Mouse (Mus musculus) liver, embryonic 14.5 days (tissue): ENCODE results near the gene Auh.

ENCODE experiments used
- CTCF ChIP-seq: IDR thresholded peaks from 2 replicates; pipeline ENCODE4 v1.5.1; 2016; ENCODE audit warnings: antibody characterized with exemption, low read depth, control low read depth
- EP300 ChIP-seq: IDR thresholded peaks from 2 replicates; pipeline ENCODE4 v1.6.1; 2016; ENCODE audit warnings: antibody characterized with exemption, low read depth

DNA sequence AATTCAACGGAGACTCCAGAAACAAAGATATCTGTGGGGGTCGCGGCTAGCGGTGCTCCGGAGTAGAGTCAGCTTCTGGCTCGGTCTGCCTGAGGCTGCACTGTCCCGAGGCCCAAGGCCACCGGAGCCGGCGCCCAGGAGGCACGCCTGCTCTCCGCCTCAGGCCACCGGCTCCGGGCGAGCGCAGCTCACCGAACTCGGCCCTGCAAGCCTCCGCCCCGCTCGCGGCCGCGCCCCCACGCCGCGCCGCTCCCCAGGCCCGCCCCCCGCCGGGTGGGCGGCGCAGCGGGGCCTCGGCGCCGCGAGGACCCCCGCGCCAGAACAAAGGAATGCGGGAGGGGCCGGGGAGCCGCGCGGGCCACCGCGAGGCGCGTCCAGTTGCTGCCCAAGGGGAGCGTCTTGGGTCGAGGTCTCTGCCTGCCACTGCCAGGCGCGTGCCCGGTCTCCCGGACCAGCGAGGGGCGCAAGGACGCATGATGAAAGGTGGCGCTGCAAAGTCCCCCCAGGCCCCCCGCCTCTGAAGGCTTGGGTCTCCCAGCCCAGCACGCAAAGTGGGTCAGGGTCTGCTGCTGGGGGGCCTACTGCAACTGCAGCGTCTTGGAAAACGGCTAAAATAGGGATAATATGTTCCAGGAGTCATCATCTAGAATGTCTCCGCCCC is 49.0 kb upstream of the Auh start:
- TF ChIP-seq CTCF (no peak), EP300 (no peak)
